Mouse (Mus musculus) Muller cell, postnatal 12 days (primary cell): ENCODE results near the gene Kcnq1.
A peak's percentile ranks its signal among the peaks of the same experiment; 100 is the strongest.

Experiments
- DNase-seq: peaks from one replicate; pipeline ENCODE4 v3.0.0-alpha.2; 2015; ENCODE audit errors: inconsistent ontology term

Kcnq1 gene

GRCm38 (mm10) chr7:143136561-143136960 lies 30.4 kb downstream of the Kcnq1 start:
- no peak for DNase-seq

- DNase-seq = peak; percentile 19
Observed at GRCm38 (mm10) chr7:143138789-143139188, 32.6 kb downstream of the Kcnq1 start.

GRCm38 (mm10) chr7:143139932-143140331 lies 33.8 kb downstream of the Kcnq1 start:
- no peak for DNase-seq

GRCm38 (mm10) chr7:143142680-143143079 lies 36.5 kb downstream of the Kcnq1 start:
- no peak for DNase-seq

GRCm38 (mm10) chr7:143147015-143147414 lies 40.9 kb downstream of the Kcnq1 start:
- no peak for DNase-seq

- no peak for DNase-seq
Observed at GRCm38 (mm10) chr7:143151171-143151570, 45.0 kb downstream of the Kcnq1 start.

GRCm38 (mm10) chr7:143152350-143152749 lies 46.2 kb downstream of the Kcnq1 start:
- DNase-seq = peak; percentile 9

GRCm38 (mm10) chr7:143153915-143154373 lies 47.8 kb downstream of the Kcnq1 start:
- DNase-seq = peak; percentile 86

GRCm38 (mm10) chr7:143154458-143154871 lies 48.3 kb downstream of the Kcnq1 start:
- DNase-seq = peak; percentile 90

- DNase-seq = no peak
Observed at GRCm38 (mm10) chr7:143155257-143155656, 49.1 kb downstream of the Kcnq1 start.

GRCm38 (mm10) chr7:143158690-143159425 lies 52.7 kb downstream of the Kcnq1 start:
- no peak for DNase-seq

GRCm38 (mm10) chr7:143159446-143159845 lies 53.3 kb downstream of the Kcnq1 start:
- no peak for DNase-seq

GRCm38 (mm10) chr7:143160057-143160456 lies 53.9 kb downstream of the Kcnq1 start:
- DNase-seq = no peak

- peak; percentile 45 for DNase-seq
Observed at GRCm38 (mm10) chr7:143162051-143162450, 55.9 kb downstream of the Kcnq1 start.

- no peak for DNase-seq
Observed at GRCm38 (mm10) chr7:143164074-143164473, 57.9 kb downstream of the Kcnq1 start.

GRCm38 (mm10) chr7:143165687-143166265 lies 59.6 kb downstream of the Kcnq1 start:
- DNase-seq = no peak

GRCm38 (mm10) chr7:143167275-143167674 lies 61.1 kb downstream of the Kcnq1 start:
- no peak for DNase-seq

GRCm38 (mm10) chr7:143169371-143169770 lies 63.2 kb downstream of the Kcnq1 start:
- no peak for DNase-seq

GRCm38 (mm10) chr7:143172914-143173547 lies 66.9 kb downstream of the Kcnq1 start:
- DNase-seq = no peak

- DNase-seq = no peak
Observed at GRCm38 (mm10) chr7:143174633-143175032, 68.5 kb downstream of the Kcnq1 start.

GRCm38 (mm10) chr7:143178831-143179230 lies 72.7 kb downstream of the Kcnq1 start:
- DNase-seq = no peak

GRCm38 (mm10) chr7:143180761-143181160 lies 74.6 kb downstream of the Kcnq1 start:
- DNase-seq = peak; percentile 98

GRCm38 (mm10) chr7:143181311-143181710 lies 75.1 kb downstream of the Kcnq1 start:
- no peak for DNase-seq
